Mouse (Mus musculus): ENCODE data around the gene Arhgef12. TPM values are rescaled to one million over a fixed set of nuclear protein-coding genes. Genes with fewer than 3 reads are reported as not detected.

Arhgef12 gene
- polyA plus RNA-seq, 1 experiment: 63.4 TPM

GRCm38 (mm10) chr9:42927498-42927897, 179.5 kb downstream of the Arhgef12 start:
- Histone ChIP-seq H3K4me1 (ENCODE audit: control insufficient read depth, insufficient read depth, low read length) (no peaks in the 10 kb centered on the region; the same call in 1 of the 2 replicates), H3K27ac (ENCODE audit: insufficient read depth, low read length) (no peak overlapping the region), H3K4me3 (ENCODE audit: insufficient read depth, low read length) (no peak overlapping the region)
- no peak for TF ChIP-seq CTCF (IDR thresholded peaks at IDR 0.05; ENCODE audit: extremely low read depth, insufficient read depth, low read length)
- TF ChIP-seq POLR2A (IDR thresholded peaks at IDR 0.05; ENCODE audit: extremely low read depth, insufficient read depth, low read length): no peak

DNA sequence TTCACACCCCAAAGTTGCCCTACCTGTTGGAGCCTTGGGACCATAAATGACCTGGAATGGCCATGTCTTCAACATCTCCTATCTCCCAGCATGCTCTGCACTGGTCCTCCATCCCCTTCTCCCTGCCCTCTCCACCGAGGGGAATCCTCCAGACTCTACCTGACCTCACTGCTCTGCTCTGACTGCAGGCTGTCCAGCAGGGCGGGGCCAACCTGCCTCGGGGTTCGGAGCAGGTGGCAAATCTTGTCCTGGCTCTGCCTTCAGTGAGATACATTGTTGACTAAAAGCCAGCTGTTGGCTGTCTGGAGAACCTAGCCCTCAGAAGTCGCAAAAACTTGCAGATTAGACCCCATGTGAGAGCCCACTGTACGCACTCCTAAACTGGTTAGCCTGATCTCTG, 180.5 kb downstream of the Arhgef12 start:
- Histone ChIP-seq H3K4me3 (ENCODE audit: insufficient read depth, low read length) (no peak overlapping the region), H3K27ac (ENCODE audit: insufficient read depth, low read length) (no peak overlapping the region), H3K4me1 (ENCODE audit: control insufficient read depth, insufficient read depth, low read length) (no peaks in the 10 kb centered on the region; the same call in 1 of the 2 replicates)
- TF ChIP-seq POLR2A (IDR thresholded peaks at IDR 0.05; ENCODE audit: extremely low read depth, insufficient read depth, low read length) (no peak), CTCF (IDR thresholded peaks at IDR 0.05; ENCODE audit: extremely low read depth, insufficient read depth, low read length) (no peak)

GRCm38 (mm10) chr9:42921830-42922229, 185.2 kb downstream of the Arhgef12 start:
- Histone ChIP-seq H3K27ac (ENCODE audit: insufficient read depth, low read length) (no peak overlapping the region), H3K4me1 (ENCODE audit: control insufficient read depth, insufficient read depth, low read length) (peaks cover 2% of the 10 kb centered on the region; the same call in 1 of the 2 replicates), H3K4me3 (ENCODE audit: insufficient read depth, low read length) (no peak overlapping the region)
- TF ChIP-seq CTCF (IDR thresholded peaks at IDR 0.05; ENCODE audit: extremely low read depth, insufficient read depth, low read length) (no peak), POLR2A (IDR thresholded peaks at IDR 0.05; ENCODE audit: extremely low read depth, insufficient read depth, low read length) (no peak)

DNA sequence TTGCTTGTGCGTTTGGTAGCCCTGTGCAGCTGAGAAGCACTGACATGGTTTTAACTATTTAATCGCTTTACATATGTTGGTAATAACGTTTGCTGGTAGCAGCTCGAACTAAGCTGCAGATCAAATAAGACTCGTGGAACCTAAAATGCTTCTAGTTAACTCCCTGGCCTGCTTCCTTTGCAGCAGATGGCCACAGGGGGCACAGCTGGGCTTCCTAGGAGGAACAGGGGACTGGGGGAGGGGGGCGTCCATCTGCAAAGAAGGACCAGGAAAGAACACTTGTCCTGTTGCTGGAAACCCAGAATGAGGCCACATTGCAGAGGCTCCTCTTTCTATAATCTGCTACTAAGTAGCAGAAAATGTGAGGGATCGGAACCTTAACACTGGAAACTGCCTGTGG, 186.8 kb downstream of the Arhgef12 start:
- Histone ChIP-seq H3K4me1 (ENCODE audit: control insufficient read depth, insufficient read depth, low read length) (peaks cover 2% of the 10 kb centered on the region; the same call in 1 of the 2 replicates), H3K4me3 (ENCODE audit: insufficient read depth, low read length) (no peak overlapping the region), H3K27ac (ENCODE audit: insufficient read depth, low read length) (no peak overlapping the region)
- TF ChIP-seq CTCF (IDR thresholded peaks at IDR 0.05; ENCODE audit: extremely low read depth, insufficient read depth, low read length) (no peak), POLR2A (IDR thresholded peaks at IDR 0.05; ENCODE audit: extremely low read depth, insufficient read depth, low read length) (no peak)

GRCm38 (mm10) chr9:42917911-42918310, 189.1 kb downstream of the Arhgef12 start:
- TF ChIP-seq CTCF (IDR thresholded peaks at IDR 0.05; ENCODE audit: extremely low read depth, insufficient read depth, low read length): no peak
- TF ChIP-seq POLR2A (IDR thresholded peaks at IDR 0.05; ENCODE audit: extremely low read depth, insufficient read depth, low read length): no peak
- Histone ChIP-seq H3K27ac (ENCODE audit: insufficient read depth, low read length) (no peak overlapping the region), H3K4me1 (ENCODE audit: control insufficient read depth, insufficient read depth, low read length) (0 out of 2 replicates have a peak, but pooled peaks cover 2% of the 10 kb centered on the region), H3K4me3 (ENCODE audit: insufficient read depth, low read length) (no peak overlapping the region)

Other genes with a start within 250 kb of the Arhgef12 start
- gene Grik4, start 162.7 kb downstream of the Arhgef12 start, polyA plus RNA-seq (2012; rRNA removed): 10.9 and 13.4 TPM in 2 replicates
- 20.9 and 21.9 TPM in 2 replicates for gene Tmem136, start 9.3 kb upstream of the Arhgef12 start, polyA plus RNA-seq (2012; rRNA removed)
- gene Pou2f3, start 103.1 kb upstream of the Arhgef12 start, polyA plus RNA-seq (2012; rRNA removed): 0.13 and 0.25 TPM in 2 replicates
- 23.8 and 24.6 TPM in 2 replicates for gene Oaf, start 132.7 kb upstream of the Arhgef12 start, polyA plus RNA-seq (2012; rRNA removed)
- 0.17 and 0.19 TPM in 2 replicates for gene Trim29, start 203.6 kb upstream of the Arhgef12 start, polyA plus RNA-seq (2012; rRNA removed)

Data from cortical plate, adult 2 months (tissue).